Mouse (Mus musculus) heart, embryonic 15.5 days (tissue): Measurements from ENCODE around the gene Csdc2. TPM values are rescaled to one million over a fixed set of nuclear protein-coding genes. Genes with fewer than 3 reads are reported as not detected.
"Not testable (repeated sequence)": the region's sequence is repeated elsewhere in the genome, so short reads cannot be mapped to it uniquely, and the experiment has no call there.

Experiments
- ATAC-seq: fragments of 200-750 bp; cut with Nextera tagmentation; replicated peaks from 2 replicates; pipeline ENCODE4 v1.8.0; 2017; ENCODE audit warnings: low read depth, moderate TSS enrichment; ENCODE audit not compliant: insufficient number of reproducible peaks, insufficient read depth, low FRiP score
- H3K27ac ChIP-seq: fragments of 300-500 bp; sonication (generic); 2 replicates; pipeline ENCODE4 v1.5.1; 2015; ENCODE audit warnings: mild to moderate bottlenecking, inconsistent platforms
- H3K27me3 ChIP-seq: fragments of 300-500 bp; sonication (generic); 2 replicates; pipeline ENCODE4 v1.6.1; 2015; ENCODE audit warnings: inconsistent platforms
- H3K36me3 ChIP-seq: fragments of 300-500 bp; sonication (generic); 2 replicates; pipeline ENCODE4 v1.6.1; 2015; ENCODE audit warnings: mild to moderate bottlenecking, inconsistent platforms
- H3K4me1 ChIP-seq: fragments of 300-500 bp; sonication (generic); replicated peaks from 2 replicates; pipeline ENCODE4 v1.6.1; 2015; ENCODE audit warnings: inconsistent platforms
- H3K4me2 ChIP-seq: fragments of 300-500 bp; sonication (generic); 2 replicates; pipeline ENCODE4 v1.6.1; 2015; ENCODE audit warnings: inconsistent platforms, mild to moderate bottlenecking, moderate library complexity
- H3K4me3 ChIP-seq: fragments of 300-500 bp; sonication (generic); 2 replicates; pipeline ENCODE4 v1.5.1; 2015; ENCODE audit warnings: mild to moderate bottlenecking, inconsistent platforms
- H3K9ac ChIP-seq: fragments of 300-500 bp; sonication (generic); 2 replicates; pipeline ENCODE4 v1.6.1; 2015; ENCODE audit warnings: mild to moderate bottlenecking, inconsistent platforms
- H3K9me3 ChIP-seq: fragments of 300-500 bp; sonication (generic); replicated peaks from 2 replicates; pipeline ENCODE4 v1.6.1; 2016; ENCODE audit warnings: inconsistent platforms
- WGBS: fragments of 180-500 bp; shearing (Covaris S2); methylation state at CpG from one replicate; pipeline ENCODE4 v1.1.7; 2015; ENCODE audit warnings: mixed read lengths; 5-methylcytosine and 5-hydroxymethylcytosine counted together
- polyA plus RNA-seq: library from polyadenylated mRNA; unstranded; fragments of >200 nt; fragmentation: Nextera tagmentation; extraction: Ambion mirVana; gene quantifications from 2 replicates; pipeline ENCODE4 v1.2.1, GENCODE M21; 2015

Gene Csdc2
- polyA plus RNA-seq, 1 experiment from 2014 or later = 5.7 TPM

DNA sequence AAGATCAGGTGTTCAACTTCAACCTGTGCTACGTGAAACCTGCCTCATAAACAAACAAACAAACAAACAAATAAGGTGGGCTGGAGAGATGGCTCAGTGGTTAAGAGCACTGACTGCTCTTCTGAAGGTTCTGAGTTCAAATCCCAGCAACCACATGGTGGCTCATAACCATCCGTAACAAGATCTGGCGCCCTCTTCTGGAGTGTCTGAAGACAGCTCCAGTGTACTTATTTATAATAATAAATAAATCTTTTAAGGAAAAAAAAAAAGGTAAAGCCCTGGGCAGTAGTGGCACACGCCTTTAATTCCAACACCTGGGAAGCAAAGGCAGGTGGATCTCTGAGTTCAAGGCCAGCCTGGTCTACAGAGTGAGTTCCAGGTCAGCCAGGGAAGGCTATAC, 27.8 kb upstream of the Csdc2 start:
- not testable (repeated sequence) for H3K27ac ChIP-seq, H3K4me2 ChIP-seq, H3K4me3 ChIP-seq, H3K9ac ChIP-seq, H3K27me3 ChIP-seq, ATAC-seq, H3K4me1 ChIP-seq, H3K9me3 ChIP-seq
- 83% methylated on average over 4 of the region's 4 CpGs for WGBS
- peaks cover 95% of the 10 kb centered on the region for H3K36me3 ChIP-seq

- peaks cover 84% of the 10 kb centered on the region for H3K36me3 ChIP-seq
- no peak overlapping the region for H3K4me2 ChIP-seq
- WGBS = 57% methylated on average over 2 of the region's 2 CpGs
- no peaks in the 10 kb centered on the region for H3K27me3 ChIP-seq
- H3K4me1 ChIP-seq = no peaks in the 10 kb centered on the region
- H3K27ac ChIP-seq = no peak overlapping the region
- no peak for ATAC-seq
- H3K9ac ChIP-seq = no peak overlapping the region
- H3K9me3 ChIP-seq = no peaks in the 10 kb centered on the region
- H3K4me3 ChIP-seq = no peak overlapping the region
These were observed 24.1 kb upstream of the Csdc2 start for GRCm38 (mm10) chr15:81912498-81912897.

GRCm38 (mm10) chr15:81914668-81915067, 21.9 kb upstream of the Csdc2 start:
- Histone ChIP-seq H3K4me1 (no peaks in the 10 kb centered on the region; the same call in 1 of the 2 replicates), H3K9ac (no peak overlapping the region), H3K9me3 (no peaks in the 10 kb centered on the region), H3K36me3 (peaks cover 64% of the 10 kb centered on the region), H3K4me2 (no peak overlapping the region), H3K4me3 (no peak overlapping the region), H3K27ac (no peak overlapping the region), H3K27me3 (no peaks in the 10 kb centered on the region)
- 72% methylated on average over 5 of the region's 5 CpGs for WGBS
- no peak for ATAC-seq

DNA sequence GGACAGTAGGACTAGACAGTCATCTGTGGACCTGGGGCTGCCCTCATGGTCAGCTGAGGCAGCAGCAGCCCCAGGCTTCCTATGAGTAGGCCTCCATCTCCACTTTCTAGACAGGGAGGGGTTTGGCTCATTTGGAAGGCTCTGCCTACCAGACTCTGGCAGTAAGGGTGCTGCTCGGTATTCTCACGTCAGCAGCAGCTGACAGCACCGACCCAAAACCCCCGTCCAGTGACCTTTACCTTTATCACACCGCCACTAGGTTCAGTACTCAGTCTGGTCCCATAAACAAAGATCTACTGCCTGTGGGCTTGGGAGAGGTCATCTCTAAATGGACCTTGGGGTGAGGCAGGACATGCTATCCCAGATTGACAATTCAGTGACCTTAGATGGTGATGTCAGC, 20.9 kb upstream of the Csdc2 start:
- no peak overlapping the region for H3K9ac ChIP-seq
- H3K4me3 ChIP-seq = no peak overlapping the region
- H3K27me3 ChIP-seq = no peaks in the 10 kb centered on the region
- no peak overlapping the region for H3K27ac ChIP-seq
- 69% methylated on average over 5 of the region's 5 CpGs for WGBS
- H3K4me2 ChIP-seq = no peak overlapping the region
- no peaks in the 10 kb centered on the region for H3K9me3 ChIP-seq
- no peak for ATAC-seq
- peaks cover 54% of the 10 kb centered on the region for H3K36me3 ChIP-seq
- H3K4me1 ChIP-seq = no peaks in the 10 kb centered on the region; the same call in 1 of the 2 replicates

DNA sequence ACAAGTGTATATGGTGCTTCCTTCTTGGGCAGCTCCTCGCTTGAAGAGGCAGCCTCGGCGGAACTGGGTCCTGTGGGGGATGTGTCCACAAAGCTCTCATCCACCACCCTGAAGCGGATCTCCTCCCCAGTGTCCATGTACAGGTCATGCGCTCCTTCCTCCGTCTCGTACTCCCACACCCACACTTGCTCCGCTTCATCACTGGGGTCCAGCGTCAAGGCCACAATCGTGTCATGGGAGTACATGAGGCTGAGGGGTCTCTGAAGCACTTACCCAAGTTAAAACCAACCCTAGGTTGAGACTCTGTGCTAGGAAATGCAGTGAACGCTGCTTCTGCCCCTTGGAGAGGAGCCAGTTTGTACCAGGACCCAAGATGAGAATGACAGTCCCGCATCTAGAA, 19.4 kb upstream of the Csdc2 start:
- H3K4me3 ChIP-seq = no peak overlapping the region
- H3K9ac ChIP-seq = no peak overlapping the region
- no peaks in the 10 kb centered on the region for H3K27me3 ChIP-seq
- no peak overlapping the region for H3K27ac ChIP-seq
- no peak for ATAC-seq
- peaks cover 40% of the 10 kb centered on the region for H3K36me3 ChIP-seq
- H3K4me1 ChIP-seq = no peaks in the 10 kb centered on the region; the same call in 1 of the 2 replicates
- no peaks in the 10 kb centered on the region for H3K9me3 ChIP-seq
- no peak overlapping the region for H3K4me2 ChIP-seq
- WGBS = 82% methylated on average over 12 of the region's 12 CpGs

DNA sequence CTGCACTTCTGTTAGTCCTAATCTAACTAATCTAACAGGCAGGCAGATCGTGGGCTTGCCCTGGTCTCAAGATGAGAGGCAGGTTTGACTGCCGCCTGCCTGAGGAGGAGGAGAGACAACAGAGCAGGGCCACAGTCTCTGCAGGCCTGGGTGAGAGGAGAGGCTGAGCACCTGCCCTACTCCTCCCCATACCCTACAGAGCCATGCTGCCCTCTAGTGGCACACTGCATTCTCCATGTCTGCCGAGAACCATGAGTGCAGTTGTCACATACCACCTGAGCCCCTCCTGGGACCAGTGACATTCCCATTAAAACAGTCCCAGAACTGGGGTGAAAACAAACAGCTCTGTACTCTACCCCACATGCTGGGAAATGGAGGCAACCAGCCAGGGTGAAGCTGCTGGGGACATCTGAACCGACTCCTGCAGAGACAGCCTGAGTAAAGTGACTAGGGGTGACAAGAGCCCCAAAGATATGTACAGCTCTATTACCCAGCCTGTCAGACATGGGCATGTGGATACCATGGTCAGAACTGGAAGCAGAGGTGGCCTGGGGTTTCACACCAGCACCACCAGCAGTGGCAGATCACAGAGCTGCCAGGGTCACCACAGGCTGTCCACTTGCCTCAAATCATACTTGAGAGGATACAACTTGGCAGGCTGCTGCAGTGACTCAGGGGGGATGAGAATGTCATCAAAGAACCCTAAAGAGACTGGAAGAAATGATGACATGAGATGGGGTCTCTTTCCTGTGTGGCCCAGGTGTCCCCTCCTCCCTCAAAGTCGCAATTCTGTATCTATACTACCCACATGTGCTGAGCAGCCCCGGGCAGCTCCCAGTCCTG, 18.7 kb upstream of the Csdc2 start:
- Histone ChIP-seq H3K27ac (no peak overlapping the region), H3K36me3 (peaks cover 34% of the 10 kb centered on the region), H3K9me3 (no peaks in the 10 kb centered on the region), H3K4me2 (no peak overlapping the region), H3K27me3 (no peaks in the 10 kb centered on the region), H3K4me3 (no peak overlapping the region), H3K4me1 (no peaks in the 10 kb centered on the region; the same call in 1 of the 2 replicates), H3K9ac (no peak overlapping the region)
- peak; percentile 45; the same call in 1 of the 2 replicates for ATAC-seq
- 56% methylated on average over 6 of the region's 6 CpGs for WGBS

DNA sequence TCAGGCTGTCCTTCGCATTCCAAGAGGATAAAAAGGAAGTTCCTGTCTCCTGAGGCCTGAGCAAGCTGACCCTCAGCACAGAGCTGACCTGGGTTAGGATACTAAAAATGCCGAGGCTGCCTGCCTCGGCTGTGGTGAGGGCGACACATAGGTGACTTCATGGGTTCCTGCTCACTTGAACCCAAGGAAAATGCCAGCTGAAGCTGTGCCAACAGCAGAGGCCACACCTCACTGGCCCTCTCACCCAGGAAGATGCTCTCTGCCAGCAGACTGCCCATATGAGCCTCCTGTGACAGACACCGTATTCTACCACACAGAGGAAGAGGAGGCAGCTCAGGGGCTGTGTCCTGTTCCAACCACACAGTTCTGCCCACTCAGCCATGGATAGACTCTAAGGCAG, 17.5 kb upstream of the Csdc2 start:
- Histone ChIP-seq H3K36me3 (peaks cover 22% of the 10 kb centered on the region), H3K9me3 (no peaks in the 10 kb centered on the region), H3K27me3 (no peaks in the 10 kb centered on the region), H3K4me3 (no peak overlapping the region), H3K9ac (no peak overlapping the region), H3K27ac (no peak overlapping the region), H3K4me2 (no peak overlapping the region), H3K4me1 (no peaks in the 10 kb centered on the region; the same call in 1 of the 2 replicates)
- 67% methylated on average over 5 of the region's 5 CpGs for WGBS
- no peak for ATAC-seq

DNA sequence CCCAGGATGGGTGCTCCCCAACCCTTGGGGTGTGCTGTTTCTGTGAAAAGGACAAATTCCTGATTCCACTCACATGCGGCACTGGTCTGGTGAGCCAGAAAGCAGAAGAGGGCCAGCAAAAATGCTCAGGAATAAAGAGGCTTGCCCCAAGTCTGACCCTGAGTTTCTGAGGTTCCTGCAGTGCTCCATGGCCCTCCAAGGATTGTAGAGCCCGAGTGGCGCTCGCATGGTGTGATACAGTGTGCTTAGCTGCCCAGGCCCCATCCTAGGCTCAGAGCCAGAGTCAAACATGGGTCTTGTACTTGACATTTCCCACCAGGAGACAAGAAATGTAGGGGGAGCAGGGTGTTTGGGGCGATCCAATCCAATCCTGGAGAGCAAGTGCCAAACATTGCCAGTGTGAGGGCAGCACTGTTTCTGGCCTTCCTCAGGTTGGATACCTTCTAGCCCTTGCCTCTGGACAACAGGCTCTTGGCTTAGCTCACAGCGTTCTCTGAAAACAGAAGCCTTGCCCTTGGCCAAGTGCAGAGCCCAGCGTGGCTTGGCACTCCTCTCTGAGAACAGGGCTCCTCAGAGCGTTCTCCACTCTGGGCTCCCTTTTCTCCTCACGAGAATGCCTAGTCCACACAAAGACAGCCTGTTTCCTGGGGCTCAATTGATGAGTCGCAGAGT, 15.9 kb upstream of the Csdc2 start:
- Histone ChIP-seq H3K36me3 (peaks cover 5% of the 10 kb centered on the region; the same call in 1 of the 2 replicates), H3K9me3 (no peaks in the 10 kb centered on the region), H3K4me1 (peaks cover 14% of the 10 kb centered on the region), H3K4me2 (no peak overlapping the region), H3K9ac (no peak overlapping the region), H3K27ac (no peak overlapping the region), H3K4me3 (no peak overlapping the region), H3K27me3 (no peaks in the 10 kb centered on the region)
- 75% methylated on average over 10 of the region's 10 CpGs for WGBS
- no peak for ATAC-seq

- Histone ChIP-seq H3K4me3 (no peak overlapping the region), H3K27ac (no peak overlapping the region), H3K9ac (no peak overlapping the region), H3K36me3 (no peaks in the 10 kb centered on the region; the same call in 1 of the 2 replicates), H3K4me2 (no peak overlapping the region), H3K4me1 (peaks cover 18% of the 10 kb centered on the region), H3K27me3 (no peaks in the 10 kb centered on the region), H3K9me3 (no peaks in the 10 kb centered on the region)
- 70% methylated on average over 5 of the region's 5 CpGs for WGBS
- no peak for ATAC-seq
These were observed 15.3 kb upstream of the Csdc2 start for GRCm38 (mm10) chr15:81921255-81921654.

- Histone ChIP-seq H3K36me3 (no peaks in the 10 kb centered on the region), H3K4me1 (peaks cover 25% of the 10 kb centered on the region), H3K27me3 (no peaks in the 10 kb centered on the region), H3K9ac (peak overlapping the region; percentile 77; the same call in 1 of the 2 replicates), H3K9me3 (no peaks in the 10 kb centered on the region), H3K27ac (no peak overlapping the region), H3K4me2 (peak overlapping the region; percentile 98), H3K4me3 (peak overlapping the region; percentile 81)
- 78% methylated on average over 11 of the region's 11 CpGs for WGBS
- ATAC-seq = no peak
These were observed 11.6 kb upstream of the Csdc2 start for GRCm38 (mm10) chr15:81924933-81925332.

- no peaks in the 10 kb centered on the region for H3K9me3 ChIP-seq
- no peaks in the 10 kb centered on the region for H3K36me3 ChIP-seq
- peaks cover 25% of the 10 kb centered on the region for H3K4me1 ChIP-seq
- H3K4me2 ChIP-seq = peak within 1 kb of the TSS; percentile 98
- H3K4me3 ChIP-seq = peak within 1 kb of the TSS; percentile 81
- peak; percentile 96 for ATAC-seq
- peak within 1 kb of the TSS; percentile 77 for H3K9ac ChIP-seq
- under 1% methylated on average over 54 of the region's 54 CpGs for WGBS
- no peaks in the 10 kb centered on the region for H3K27me3 ChIP-seq
- H3K27ac ChIP-seq = peak within 1 kb of the TSS; percentile 64; the same call in 1 of the 2 replicates
These were observed 10.7 kb upstream of the Csdc2 start, which contains the start of gene Polr3h for GRCm38 (mm10) chr15:81925760-81926445. Gene Polr3h (minus strand): TSS chr15:81926240.
